Mouse (Mus musculus) cerebellum, adult 18-20 months (tissue): ENCODE measurements around the gene AU041133.

Experiments
- DNase-seq, 2 experiments: peaks; one replicate each; pipeline ENCODE4 v3.0.0; 2021

AU041133 gene

GRCm38 (mm10) chr10:82127850-82128401 is at the start of gene AU041133:
TSS of gene AU041133 (plus strand) at chr10:82128013.
- peak; percentile 90 to 96 for DNase-seq

GRCm38 (mm10) chr10:82082728-82083621 is 44.8 kb upstream of the AU041133 start, which contains the start of gene BC024063:
TSS of gene BC024063 (plus strand) at chr10:82083353.
- peak; percentile 75 to 79 for DNase-seq

- peak in 1 of 2 experiments; percentile 2 for DNase-seq
Observed at GRCm38 (mm10) chr10:82083622-82083971, 44.2 kb upstream of the AU041133 start.

- DNase-seq: no peak
Observed at GRCm38 (mm10) chr10:82117206-82117605, 10.6 kb upstream of the AU041133 start.

GRCm38 (mm10) chr10:82145282-82145681 is 17.5 kb downstream of the AU041133 start:
- no peak for DNase-seq

GRCm38 (mm10) chr10:82147571-82147970 is 19.8 kb downstream of the AU041133 start:
- no peak for DNase-seq

- no peak for DNase-seq
Observed at GRCm38 (mm10) chr10:82167777-82168176, 40.0 kb downstream of the AU041133 start.

GRCm38 (mm10) chr10:82169776-82170175 is 42.0 kb downstream of the AU041133 start:
- DNase-seq: no peak

GRCm38 (mm10) chr10:82170808-82171207 is 43.0 kb downstream of the AU041133 start:
- peak; percentile 8 to 13 for DNase-seq

GRCm38 (mm10) chr10:82178257-82179064 is 50.6 kb downstream of the AU041133 start:
- DNase-seq: peak; percentile 88 to 89
